In the genomic region with DNA sequence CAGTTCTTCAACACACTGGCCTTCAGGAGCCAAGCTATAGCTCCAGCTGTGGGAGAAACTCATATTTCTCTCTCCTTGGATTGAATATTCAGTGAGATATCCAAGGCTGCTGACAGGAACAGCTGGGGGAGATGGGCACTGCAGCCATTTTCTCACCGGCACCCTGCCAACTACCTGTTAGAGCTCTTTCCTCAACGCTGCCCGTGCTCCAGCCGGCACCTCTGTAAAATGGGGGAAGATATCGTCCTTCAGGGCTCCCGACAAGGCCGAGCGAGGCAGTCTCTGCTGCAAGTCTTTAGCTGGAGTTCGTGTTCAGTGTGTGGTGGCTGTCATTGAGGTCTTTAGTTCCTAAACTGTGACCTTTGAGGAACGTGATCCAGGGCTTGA, we compare ENCODE assay signal across 26 mouse cellular contexts. TPM values are rescaled to one million over a fixed set of nuclear protein-coding genes. Genes with fewer than 3 reads are reported as not detected.
DNase-seq lines count a peak whose midpoint lies in the region; ATAC-seq lines count a peak whose summit lies in the region.
"Had no signal": no experiment of that assay in that cellular context is flagged by ENCODE, and none has a peak within 500 bp of the region (broad histone marks: within the 10 kb centered on the region; RNA-seq: fewer than 3 reads in every experiment).

No protein-coding gene starts in this region.

- DNase-seq in heart, adult 9 months (ENCODE audit: low spot score in 2 of 2) = no peak
- DNase-seq in urinary bladder, postnatal 4 days (ENCODE audit: low spot score in 2 of 2) = no peak
- DNase-seq: adrenal gland, adult 2 months; cerebellum, adult 11 months; cerebellum, adult 9-11 months; gastrocnemius, adult 2 months; kidney, adult 11 months; kidney, postnatal 36 days; left cerebral cortex, postnatal 4 days; lung, adult 18-20 months; midbrain, embryonic 14.5 days; right cerebral cortex, postnatal 25 days; spleen, adult 18-20 months; thymus, postnatal 14 days had no signal

- H3K36me3 ChIP-seq in heart, embryonic 11.5 days (ENCODE audit: control insufficient read depth, insufficient read depth, low read length) = no peaks in the 10 kb centered on the region
- H3K36me3 ChIP-seq in embryonic facial prominence, embryonic 13.5 days = peaks cover 20% of the 10 kb centered on the region
- H3K36me3 ChIP-seq in heart, embryonic 15.5 days = no peaks in the 10 kb centered on the region
- peaks cover 23% of the 10 kb centered on the region for H3K36me3 ChIP-seq in limb, embryonic 12.5 days
- no peaks in the 10 kb centered on the region for H3K36me3 ChIP-seq in hindbrain, embryonic 16.5 days (ENCODE audit: control insufficient read depth, insufficient read depth, low read length)
- H3K36me3 ChIP-seq: liver, embryonic 12.5 days; neural tube, embryonic 12.5 days had no signal

- peaks cover 28% of the 10 kb centered on the region for H3K4me1 ChIP-seq in heart, embryonic 11.5 days (ENCODE audit: control insufficient read depth, insufficient read depth, low read length)
- H3K4me1 ChIP-seq in embryonic facial prominence, embryonic 13.5 days = peaks cover 43% of the 10 kb centered on the region
- peaks cover 28% of the 10 kb centered on the region for H3K4me1 ChIP-seq in heart, embryonic 15.5 days (replicated peaks)
- H3K4me1 ChIP-seq in limb, embryonic 12.5 days (replicated peaks) = peaks cover 56% of the 10 kb centered on the region
- H3K4me1 ChIP-seq in hindbrain, embryonic 16.5 days (ENCODE audit: control insufficient read depth, insufficient read depth, low read depth, low read length) = no peaks in the 10 kb centered on the region; the same call in 1 of the 2 replicates
- H3K4me1 ChIP-seq: liver, embryonic 12.5 days; megakaryocyte, embryonic 14.5 days had no signal

- H3K27ac ChIP-seq in heart, embryonic 11.5 days (ENCODE audit: low read depth, low read length) = peak overlapping the region; percentile 72
- peak overlapping the region; percentile 28; the same call in 1 of the 2 replicates for H3K27ac ChIP-seq in embryonic facial prominence, embryonic 13.5 days
- H3K27ac ChIP-seq in heart, embryonic 15.5 days = peak overlapping the region; percentile 83
- H3K27ac ChIP-seq in limb, embryonic 12.5 days = peak overlapping the region; percentile 37; the same call in 1 of the 2 replicates
- no peak overlapping the region for H3K27ac ChIP-seq in hindbrain, embryonic 16.5 days (ENCODE audit: low read depth, low read length)
- H3K27ac ChIP-seq: gastrocnemius, adult 2 months; kidney, embryonic 15.5 days; liver, embryonic 12.5 days; neural tube, embryonic 12.5 days had no signal

- peak overlapping the region; percentile 31 for H3K4me2 ChIP-seq in heart, embryonic 11.5 days
- no peak overlapping the region for H3K4me2 ChIP-seq in embryonic facial prominence, embryonic 13.5 days
- peak overlapping the region; percentile 37 for H3K4me2 ChIP-seq in heart, embryonic 15.5 days
- peak overlapping the region; percentile 15; the same call in 1 of the 2 replicates for H3K4me2 ChIP-seq in limb, embryonic 12.5 days
- H3K4me2 ChIP-seq in hindbrain, embryonic 16.5 days (ENCODE audit: low read length) = no peak overlapping the region
- H3K4me2 ChIP-seq: embryonic facial prominence, embryonic 12.5 days; kidney, embryonic 15.5 days; liver, embryonic 12.5 days; neural tube, embryonic 12.5 days had no signal

- H3K9me3 ChIP-seq in heart, embryonic 11.5 days (replicated peaks; ENCODE audit: control insufficient read depth, low read length) = no peaks in the 10 kb centered on the region
- no peaks in the 10 kb centered on the region for H3K9me3 ChIP-seq in embryonic facial prominence, embryonic 13.5 days
- H3K9me3 ChIP-seq in heart, embryonic 15.5 days (replicated peaks) = no peaks in the 10 kb centered on the region
- H3K9me3 ChIP-seq in limb, embryonic 12.5 days = no peaks in the 10 kb centered on the region
- H3K9me3 ChIP-seq in hindbrain, embryonic 16.5 days (ENCODE audit: control insufficient read depth, low read length) = no peaks in the 10 kb centered on the region
- H3K9me3 ChIP-seq: embryonic facial prominence, embryonic 12.5 days; kidney, embryonic 15.5 days; liver, embryonic 12.5 days; neural tube, embryonic 12.5 days had no signal

- 36% methylated on average over 10 of the region's 10 CpGs for WGBS in heart, embryonic 11.5 days (ENCODE audit: insufficient replicate concordance)
- 43% methylated on average over 10 of the region's 10 CpGs for WGBS in embryonic facial prominence, embryonic 13.5 days
- WGBS in heart, embryonic 15.5 days = 23% methylated on average over 10 of the region's 10 CpGs
- WGBS in limb, embryonic 12.5 days = 28% methylated on average over 10 of the region's 10 CpGs
- 58% methylated on average over 10 of the region's 10 CpGs for WGBS in hindbrain, embryonic 16.5 days

- H3K27me3 ChIP-seq in heart, embryonic 11.5 days (ENCODE audit: control insufficient read depth, insufficient read depth, low read length) = no peaks in the 10 kb centered on the region
- H3K27me3 ChIP-seq in embryonic facial prominence, embryonic 13.5 days = no peaks in the 10 kb centered on the region
- no peaks in the 10 kb centered on the region for H3K27me3 ChIP-seq in heart, embryonic 15.5 days
- no peaks in the 10 kb centered on the region for H3K27me3 ChIP-seq in limb, embryonic 12.5 days
- no peaks in the 10 kb centered on the region for H3K27me3 ChIP-seq in hindbrain, embryonic 16.5 days (replicated peaks; ENCODE audit: control insufficient read depth, insufficient read depth, low read length)
- H3K27me3 ChIP-seq: embryonic facial prominence, embryonic 12.5 days; kidney, embryonic 15.5 days; liver, embryonic 12.5 days; neural tube, embryonic 12.5 days had no signal

- H3K4me3 ChIP-seq in heart, embryonic 11.5 days (ENCODE audit: low read depth, low read length) = no peak overlapping the region
- no peak overlapping the region for H3K4me3 ChIP-seq in embryonic facial prominence, embryonic 13.5 days
- no peak overlapping the region for H3K4me3 ChIP-seq in heart, embryonic 15.5 days
- H3K4me3 ChIP-seq in limb, embryonic 12.5 days (replicated peaks) = no peak overlapping the region
- H3K4me3 ChIP-seq in hindbrain, embryonic 16.5 days (ENCODE audit: low read length) = no peak overlapping the region
- H3K4me3 ChIP-seq: embryonic facial prominence, embryonic 12.5 days; erythroblast, embryonic 14.5 days; gastrocnemius, adult 2 months; kidney, embryonic 15.5 days; liver, embryonic 12.5 days; megakaryocyte, embryonic 14.5 days; neural tube, embryonic 12.5 days had no signal

- 0 out of 2 replicates have a peak overlapping the region, but pooled peaks have one; percentile 40 for H3K9ac ChIP-seq in heart, embryonic 11.5 days (ENCODE audit: low read depth, low read length)
- H3K9ac ChIP-seq in embryonic facial prominence, embryonic 13.5 days = no peak overlapping the region
- H3K9ac ChIP-seq in heart, embryonic 15.5 days = 0 out of 2 replicates have a peak overlapping the region, but pooled peaks have one; percentile 0
- no peak overlapping the region for H3K9ac ChIP-seq in limb, embryonic 12.5 days (replicated peaks)
- H3K9ac ChIP-seq in hindbrain, embryonic 16.5 days (ENCODE audit: low read depth, low read length) = no peak overlapping the region
- H3K9ac ChIP-seq: embryonic facial prominence, embryonic 12.5 days; kidney, embryonic 15.5 days; liver, embryonic 12.5 days; neural tube, embryonic 12.5 days had no signal

- ATAC-seq in heart, embryonic 11.5 days (replicated peaks; ENCODE audit: insufficient number of reproducible peaks, low FRiP score, low TSS enrichment) = peak; percentile 31; the same call in 1 of the 2 replicates
- no peak for ATAC-seq in embryonic facial prominence, embryonic 13.5 days (ENCODE audit: insufficient number of reproducible peaks, insufficient read depth, low FRiP score, low TSS enrichment, low read depth)
- peak; percentile 28; the same call in 1 of the 2 replicates for ATAC-seq in heart, embryonic 15.5 days (replicated peaks; ENCODE audit: insufficient number of reproducible peaks, insufficient read depth, low FRiP score, low read depth)
- no peak for ATAC-seq in limb, embryonic 12.5 days (ENCODE audit: insufficient number of reproducible peaks, insufficient read depth, low FRiP score, low TSS enrichment, low read depth)
- no peak for ATAC-seq in hindbrain, embryonic 16.5 days
- ATAC-seq: forebrain, embryonic 14.5 days; liver, embryonic 12.5 days had no signal

RNA-seq across cellular contexts. Expression of a gene that starts 24.0 kb away (rescaled TPM):
- polyA plus RNA-seq in heart, embryonic 11.5 days (2014; fragmentation: Nextera tagmentation; extraction: Ambion mirVana) = 16.4 and 18.9 TPM in 2 replicates
- polyA plus RNA-seq in embryonic facial prominence, embryonic 13.5 days (2015; fragmentation: Nextera tagmentation; extraction: Ambion mirVana) = 26.0 and 28.6 TPM in 2 replicates
- 7.3 and 8.5 TPM in 2 replicates for polyA plus RNA-seq in heart, embryonic 15.5 days (2015; fragmentation: Nextera tagmentation; extraction: Ambion mirVana)
- 32.0 and 33.2 TPM in 2 replicates for polyA plus RNA-seq in limb, embryonic 12.5 days (2016; fragmentation: Nextera tagmentation; extraction: Ambion mirVana)
- polyA plus RNA-seq in hindbrain, embryonic 16.5 days (2015; fragmentation: Nextera tagmentation; extraction: Ambion mirVana) = 8.6 and 8.7 TPM in 2 replicates
- polyA plus RNA-seq: erythroblast, embryonic 14.5 days had no signal

Comparison
In these comparisons a context has a peak if more than half of its experiments do, and no peak if none do; other contexts are left out.
1. ATAC-seq: peak in heart, embryonic 11.5 days (single experiment) and heart, embryonic 15.5 days (single experiment); none in embryonic facial prominence, embryonic 13.5 days (single experiment), limb, embryonic 12.5 days (single experiment) and hindbrain, embryonic 16.5 days (single experiment).
2. H3K4me2 ChIP-seq: peak in heart, embryonic 11.5 days (single experiment), heart, embryonic 15.5 days (single experiment) and limb, embryonic 12.5 days (single experiment); none in embryonic facial prominence, embryonic 13.5 days (single experiment) and hindbrain, embryonic 16.5 days (single experiment).
3. H3K9ac ChIP-seq: peak in heart, embryonic 11.5 days (single experiment) and heart, embryonic 15.5 days (single experiment); none in embryonic facial prominence, embryonic 13.5 days (single experiment), limb, embryonic 12.5 days (single experiment) and hindbrain, embryonic 16.5 days (single experiment).